11 mouse cellular contexts compared by ENCODE assay signal in the genomic region with DNA sequence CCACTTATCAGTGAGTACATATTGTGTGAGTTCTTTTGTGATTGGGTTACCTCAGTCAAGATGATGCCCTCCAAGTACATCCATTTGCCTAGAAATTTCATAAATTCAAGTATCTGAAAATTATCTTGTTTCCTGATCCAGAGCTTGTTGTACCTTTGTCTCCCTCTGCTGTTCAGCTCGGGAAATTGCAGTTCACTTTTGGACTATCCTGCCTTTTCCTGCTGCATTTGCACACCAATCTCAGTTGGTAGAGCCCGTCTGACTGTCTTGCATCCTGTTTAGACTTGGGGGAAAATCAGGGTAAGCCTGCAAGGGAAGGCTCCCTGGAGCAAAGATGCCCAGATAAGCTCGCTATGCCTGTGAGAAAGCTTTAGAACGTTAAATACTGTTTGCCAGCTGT. TPM values are rescaled to one million over a fixed set of nuclear protein-coding genes. Genes with fewer than 3 reads are reported as not detected.
A peak's percentile ranks its signal among the peaks of the same experiment; 100 is the strongest.
DNase-seq lines count a peak whose midpoint lies in the region; ATAC-seq and TF ChIP-seq lines count a peak whose summit lies in the region.
"Not testable (repeated sequence)": the region's sequence is repeated elsewhere in the genome, so short reads cannot be mapped to it uniquely, and the experiment has no call there.
"Had no signal": no experiment of that assay in that cellular context is flagged by ENCODE, and none has a peak within 500 bp of the region (broad histone marks: within the 10 kb centered on the region; RNA-seq: fewer than 3 reads in every experiment).

No protein-coding gene starts in this region.

- in situ Hi-C loops in CH12.LX (cut with MboI; ENCODE audit: low pct_ligation_motif_present, low pct_unique_long_range_greater_than_20kb, low sequenced_read_pairs) = loop anchor here (10.0 kb wide), 1 partner anchor 355 kb away; no protein-coding TSS in a partner anchor

- peak; percentile 59 for TF ChIP-seq RAD21 in CH12.LX (IDR thresholded peaks at IDR 0.05; ENCODE audit: low read depth, low read length)

- not testable (repeated sequence) for H3K27me3 ChIP-seq in CH12.LX (replicated peaks)

- peak; percentile 66 for ATAC-seq in monocyte, adult 5-6 weeks (replicated peaks; ENCODE audit: insufficient number of reproducible peaks, low FRiP score, low TSS enrichment, poor library complexity, severe bottlenecking)

- TF ChIP-seq POLR2A in CH12.LX (IDR thresholded peaks at IDR 0.05; ENCODE audit: low read depth, low read length) = not testable (repeated sequence)

- H3K4me2 ChIP-seq in CH12.LX (ENCODE audit: insufficient read depth, low read depth, poor library complexity, severe bottlenecking) = peak overlapping the region; percentile 77; the same call in 1 of the 2 replicates

- not testable (repeated sequence) for H3K36me3 ChIP-seq in CH12.LX (replicated peaks in 1 of 2; ENCODE audit: control insufficient read depth in 1 of 2, insufficient read depth in 1 of 2, low read length in 1 of 2)

- peak overlapping the region; percentile 56 for H3K9ac ChIP-seq in CH12.LX (ENCODE audit: insufficient read depth, low read depth)

- intact Hi-C loops in left cerebral cortex, postnatal 36 days (cut with DNase I) = loop anchor here (5.0 kb wide), 1 partner anchor 357 kb away; no protein-coding TSS in a partner anchor

- not testable (repeated sequence) for H3K27ac ChIP-seq in CH12.LX (ENCODE audit: insufficient read depth, low read depth)

- H3K79me2 ChIP-seq in CH12.LX (replicated peaks; ENCODE audit: control insufficient read depth, extremely low read depth, insufficient read depth, poor library complexity, severe bottlenecking) = not testable (repeated sequence)

- not testable (repeated sequence) for TF ChIP-seq EP300 in CH12.LX (IDR thresholded peaks at IDR 0.05; ENCODE audit: low read length)

- peak; percentile 57 for DNase-seq in CH12.LX (ENCODE audit: extremely low read depth)
- DNase-seq in adrenal gland, postnatal 36 days = peak; percentile 56 to 62
- DNase-seq in embryo, embryonic 9.5 days (ENCODE audit: extremely low spot score) = peak; percentile 46
- peak; percentile 19 for DNase-seq in heart, adult 8-10 months (ENCODE audit: low spot score)
- DNase-seq in kidney, adult 9 months = peak; percentile 57
- peak; percentile 29 to 40 for DNase-seq in left cerebral cortex, postnatal 36 days (ENCODE audit: low spot score in 2 of 2)
- DNase-seq in telencephalon, adult 2 months (ENCODE audit: low read depth, low spot score) = peak; percentile 27

- not testable (repeated sequence) for H3K4me1 ChIP-seq in CH12.LX (ENCODE audit: control insufficient read depth in 1 of 2, insufficient read depth in 2 of 2)

- not testable (repeated sequence) for H3K9me3 ChIP-seq in CH12.LX (replicated peaks; ENCODE audit: low read length)

- dilution Hi-C loops in CH12.LX (cut with MboI; ENCODE audit: extremely low pct_ligation_motif_present, extremely low pct_unique_long_range_greater_than_20kb, low sequenced_read_pairs) = not testable (repeated sequence)

- peak; percentile 61 to 71 for TF ChIP-seq CTCF in CH12.LX (conservative IDR thresholded peaks at IDR 0.05 in 1 of 2, IDR thresholded peaks at IDR 0.05 in 1 of 2; ENCODE audit: low read depth in 2 of 2, low read length in 2 of 2)

- not testable (repeated sequence) for H3K4me3 ChIP-seq in CH12.LX (replicated peaks in 1 of 3; ENCODE audit: low read depth in 2 of 3, low read length in 2 of 3, poor library complexity in 1 of 3)

TF ChIP-seq in CH12.LX, 34 proteins besides CTCF, POLR2A, EP300 and RAD21:
- TF ChIP-seq SMC3 (IDR thresholded peaks at IDR 0.05; ENCODE audit: low read depth, low read length) = peak; percentile 53

RNA-seq across cellular contexts. Expression of a gene that starts 45.8 kb away (rescaled TPM):
- total RNA-seq in CH12.LX (2012; rRNA removed) (not detected in 2 replicates), CH12.LX (2014; rRNA removed) (0.11 TPM in 1 of 2 replicates, not detected in the other)
- polyA plus RNA-seq in CH12.LX (2012; ENCODE audit: insufficient read length, low read depth) = 0.09 and 0.10 TPM in 2 replicates
- not detected for total RNA-seq in adrenal gland, postnatal 36 days (2021)
- not detected for total RNA-seq in heart, adult 8-10 months (2022)
- total RNA-seq in left cerebral cortex, postnatal 36 days (2021) = under 1 TPM in 1 of 2 experiments, not detected in 1; 0.18 TPM
- total RNA-seq in monocyte, adult 5-6 weeks (2017) = 0.32 TPM in 1 of 3 replicates, not detected in the others
- polyA plus RNA-seq: hindbrain, embryonic 12.5 days; midbrain, embryonic 15.5 days; urinary bladder, adult 2 months had no signal
